ENCODE assay signal across 10 mouse cellular contexts in genomic region chr7:75553667-75554045, GRCm38 (mm10).
A peak's percentile ranks its signal among the peaks of the same experiment; 100 is the strongest.
DNase-seq lines count a peak whose midpoint lies in the region; ATAC-seq and TF ChIP-seq lines count a peak whose summit lies in the region.
"Had no signal": no experiment of that assay in that cellular context is flagged by ENCODE, and none has a peak within 500 bp of the region (broad histone marks: within the 10 kb centered on the region; RNA-seq: fewer than 3 reads in every experiment).

No protein-coding gene starts in this region.

- H3K4me3 ChIP-seq in lung, adult 2 months (replicated peaks; ENCODE audit: extremely low read depth, low read depth, low read length): no peak overlapping the region
- H3K4me3 ChIP-seq in stomach, embryonic 15.5 days (replicated peaks): no peak overlapping the region
- no peak overlapping the region for H3K4me3 ChIP-seq in hindbrain, embryonic 13.5 days
- H3K4me3 ChIP-seq: embryonic facial prominence, embryonic 13.5 days had no signal

- no peaks in the 10 kb centered on the region for H3K27me3 ChIP-seq in stomach, embryonic 15.5 days (replicated peaks)
- H3K27me3 ChIP-seq in hindbrain, embryonic 13.5 days: no peaks in the 10 kb centered on the region
- H3K27me3 ChIP-seq: embryonic facial prominence, embryonic 13.5 days had no signal

- H3K4me2 ChIP-seq in stomach, embryonic 15.5 days: no peak overlapping the region
- H3K4me2 ChIP-seq in hindbrain, embryonic 13.5 days: no peak overlapping the region
- H3K4me2 ChIP-seq: embryonic facial prominence, embryonic 13.5 days had no signal

- no peak overlapping the region for H3K9ac ChIP-seq in stomach, embryonic 15.5 days
- H3K9ac ChIP-seq in hindbrain, embryonic 13.5 days: no peak overlapping the region
- H3K9ac ChIP-seq: embryonic facial prominence, embryonic 13.5 days had no signal

- no peaks in the 10 kb centered on the region for H3K36me3 ChIP-seq in stomach, embryonic 15.5 days
- no peaks in the 10 kb centered on the region for H3K36me3 ChIP-seq in hindbrain, embryonic 13.5 days
- H3K36me3 ChIP-seq: embryonic facial prominence, embryonic 13.5 days had no signal

- TF ChIP-seq CTCF in lung, adult 2 months (IDR thresholded peaks at IDR 0.05; ENCODE audit: insufficient read depth, low read length): peak; percentile 29; the same call in 1 of the 2 replicates

- peak; percentile 73; the same call in 1 of the 2 replicates for ATAC-seq in erythroid progenitor cell, adult 5-6 weeks (replicated peaks; ENCODE audit: low FRiP score, poor library complexity, severe bottlenecking)
- ATAC-seq in stomach, embryonic 15.5 days (ENCODE audit: insufficient read depth, low FRiP score, low read depth): no peak
- ATAC-seq in hindbrain, embryonic 13.5 days (ENCODE audit: low FRiP score): no peak

- DNase-seq in embryo, embryonic 10.5 days (ENCODE audit: low spot score): peak; percentile 10
- no peak for DNase-seq in embryo, embryonic 9.5 days (ENCODE audit: extremely low spot score)
- DNase-seq in lung, adult 2 months: no peak
- no peak for DNase-seq in lung, adult 18-20 months
- no peak for DNase-seq in embryo, embryonic 11 days
- DNase-seq: heart, postnatal 36 days had no signal

- no peak for TF ChIP-seq POLR2A in lung, adult 2 months (IDR thresholded peaks at IDR 0.05; ENCODE audit: borderline replicate concordance, extremely low read depth, low read depth, low read length)

- H3K27ac ChIP-seq in stomach, embryonic 15.5 days: peak overlapping the region; percentile 42; the same call in 1 of the 2 replicates
- H3K27ac ChIP-seq in hindbrain, embryonic 13.5 days: no peak overlapping the region
- H3K27ac ChIP-seq: embryonic facial prominence, embryonic 13.5 days had no signal

- H3K9me3 ChIP-seq in stomach, embryonic 15.5 days: no peaks in the 10 kb centered on the region
- no peaks in the 10 kb centered on the region for H3K9me3 ChIP-seq in hindbrain, embryonic 13.5 days
- H3K9me3 ChIP-seq: embryonic facial prominence, embryonic 13.5 days had no signal

- peaks cover 6% of the 10 kb centered on the region for H3K4me1 ChIP-seq in lung, adult 2 months (ENCODE audit: control insufficient read depth, insufficient read depth, low read length)
- H3K4me1 ChIP-seq in stomach, embryonic 15.5 days: peaks cover 36% of the 10 kb centered on the region
- H3K4me1 ChIP-seq in hindbrain, embryonic 13.5 days (replicated peaks): 0 out of 2 replicates have a peak, but pooled peaks cover 2% of the 10 kb centered on the region
